Mouse (Mus musculus) heart, embryonic 11.5 days (tissue): ENCODE data around the gene Neb. TPM values are rescaled to one million over a fixed set of nuclear protein-coding genes. Genes with fewer than 3 reads are reported as not detected.

Experiments
- ATAC-seq: fragments of 200-750 bp; cut with Nextera tagmentation; replicated peaks from 2 replicates; pipeline ENCODE4 v1.8.0; 2017; ENCODE audit warnings: moderate library complexity; ENCODE audit not compliant: insufficient number of reproducible peaks, low FRiP score, low TSS enrichment
- H3K27ac ChIP-seq: fragments of 300-500 bp; sonication (generic); 2 replicates; pipeline ENCODE4 v1.5.1; 2014; ENCODE audit warnings: mild to moderate bottlenecking, low read depth, low read length
- H3K27me3 ChIP-seq: fragments of 300-500 bp; sonication (generic); 2 replicates; pipeline ENCODE4 v1.6.1; 2014; ENCODE audit warnings: mild to moderate bottlenecking, low read length, mixed read lengths; ENCODE audit not compliant: control insufficient read depth, insufficient read depth
- H3K36me3 ChIP-seq: fragments of 300-500 bp; sonication (generic); 2 replicates; pipeline ENCODE4 v1.6.1; 2014; ENCODE audit warnings: mild to moderate bottlenecking, low read length, moderate library complexity, mixed read lengths; ENCODE audit not compliant: control insufficient read depth, insufficient read depth
- H3K4me1 ChIP-seq: fragments of 300-500 bp; sonication (generic); 2 replicates; pipeline ENCODE4 v1.6.1; 2014; ENCODE audit warnings: low read length; ENCODE audit not compliant: control insufficient read depth, insufficient read depth
- H3K4me2 ChIP-seq: fragments of 300-500 bp; sonication (generic); 2 replicates; pipeline ENCODE4 v1.6.1; 2014; ENCODE audit warnings: mild to moderate bottlenecking, moderate library complexity
- H3K4me3 ChIP-seq: fragments of 300-500 bp; sonication (generic); 2 replicates; pipeline ENCODE4 v1.5.1; 2014; ENCODE audit warnings: low read depth, low read length
- H3K9ac ChIP-seq: fragments of 300-500 bp; sonication (generic); 2 replicates; pipeline ENCODE4 v1.6.1; 2014; ENCODE audit warnings: mild to moderate bottlenecking, low read depth, low read length, moderate library complexity
- H3K9me3 ChIP-seq: fragments of 300-500 bp; sonication (generic); replicated peaks from 2 replicates; pipeline ENCODE4 v1.6.1; 2016; ENCODE audit warnings: low read length; ENCODE audit not compliant: control insufficient read depth
- WGBS: fragments of 180-500 bp; shearing (Covaris S2); extraction: QIAGEN DNeasy Blood & Tissue Kit; methylation state at CpG from one replicate; pipeline ENCODE4 v1.1.7; 2014; ENCODE audit not compliant: insufficient replicate concordance; 5-methylcytosine and 5-hydroxymethylcytosine counted together
- polyA plus RNA-seq: library from polyadenylated mRNA; unstranded; fragments of >200 nt; fragmentation: Nextera tagmentation; extraction: Ambion mirVana; gene quantifications from 2 replicates; pipeline ENCODE4 v1.2.1, GENCODE M21; 2014

Neb gene
- polyA plus RNA-seq, 1 experiment from 2014 or later: 3.2 TPM

DNA sequence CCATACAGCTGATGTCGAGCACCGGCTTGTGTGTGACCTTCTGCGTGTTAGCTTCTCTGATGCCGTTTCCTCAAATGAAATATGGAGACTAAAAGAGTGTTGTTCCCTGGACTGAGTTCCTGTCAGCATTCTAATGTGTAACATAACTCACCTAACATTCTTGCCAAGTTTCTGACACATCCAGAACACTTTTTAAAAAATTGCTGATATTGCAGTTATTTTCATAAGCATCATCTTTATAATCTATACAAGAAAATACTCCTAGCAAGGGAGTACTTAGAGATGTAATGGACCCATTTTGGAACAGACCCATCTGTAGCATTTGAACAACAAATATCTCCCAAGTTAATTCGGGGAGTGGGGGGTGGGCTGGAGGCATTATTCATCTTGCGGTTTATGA, 8.7 kb downstream of the Neb start:
- H3K9me3 ChIP-seq: no peaks in the 10 kb centered on the region
- ATAC-seq: no peak
- H3K27me3 ChIP-seq: no peaks in the 10 kb centered on the region
- peaks cover 12% of the 10 kb centered on the region for H3K4me1 ChIP-seq
- H3K4me3 ChIP-seq: no peak overlapping the region
- H3K4me2 ChIP-seq: no peak overlapping the region
- no peaks in the 10 kb centered on the region for H3K36me3 ChIP-seq
- H3K9ac ChIP-seq: no peak overlapping the region
- WGBS: 90% methylated on average over 6 of the region's 6 CpGs
- no peak overlapping the region for H3K27ac ChIP-seq

DNA sequence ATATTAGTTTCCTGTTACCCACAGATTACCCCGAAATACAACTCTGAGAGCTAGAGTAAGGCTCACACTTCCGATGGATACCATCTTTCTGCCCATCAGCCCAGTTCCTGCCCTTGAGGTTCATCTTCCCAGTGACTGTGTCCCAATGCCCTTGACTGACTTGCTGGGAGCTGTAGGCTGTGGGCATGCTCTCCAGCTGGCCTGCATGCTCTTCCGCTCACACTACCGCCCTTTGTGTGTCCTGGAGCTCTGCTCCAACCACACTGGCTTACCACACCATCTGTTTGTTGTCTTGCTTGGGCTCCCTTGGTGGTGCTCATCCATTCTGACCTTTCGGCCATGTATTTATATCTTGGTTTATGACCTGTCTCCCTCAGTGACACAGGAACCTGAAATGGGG, 10.6 kb downstream of the Neb start:
- H3K36me3 ChIP-seq: no peaks in the 10 kb centered on the region
- no peak overlapping the region for H3K9ac ChIP-seq
- no peak for ATAC-seq
- no peak overlapping the region for H3K27ac ChIP-seq
- H3K9me3 ChIP-seq: no peaks in the 10 kb centered on the region
- H3K4me1 ChIP-seq: peaks cover 12% of the 10 kb centered on the region
- H3K27me3 ChIP-seq: no peaks in the 10 kb centered on the region
- no peak overlapping the region for H3K4me3 ChIP-seq
- peak overlapping the region; percentile 53; the same call in 1 of the 2 replicates for H3K4me2 ChIP-seq
- 80% methylated on average over 5 of the region's 5 CpGs for WGBS

- Histone ChIP-seq H3K4me1 (peaks cover 12% of the 10 kb centered on the region), H3K27me3 (no peaks in the 10 kb centered on the region), H3K4me2 (peak overlapping the region; percentile 53), H3K9ac (no peak overlapping the region; the same call in 1 of the 2 replicates), H3K36me3 (no peaks in the 10 kb centered on the region), H3K4me3 (no peak overlapping the region), H3K9me3 (no peaks in the 10 kb centered on the region), H3K27ac (no peak overlapping the region)
- WGBS: 30% methylated on average over 13 of the region's 13 CpGs
- no peak for ATAC-seq
These were observed 11.0 kb downstream of the Neb start for GRCm38 (mm10) chr2:52367248-52367647.

- Histone ChIP-seq H3K27ac (no peak overlapping the region), H3K36me3 (no peaks in the 10 kb centered on the region), H3K4me3 (no peak overlapping the region), H3K27me3 (no peaks in the 10 kb centered on the region), H3K4me1 (peaks cover 2% of the 10 kb centered on the region; the same call in 1 of the 2 replicates), H3K9me3 (no peaks in the 10 kb centered on the region), H3K4me2 (no peak overlapping the region), H3K9ac (no peak overlapping the region)
- no peak for ATAC-seq
- WGBS: 84% methylated on average over 9 of the region's 9 CpGs
These were observed 17.2 kb downstream of the Neb start for GRCm38 (mm10) chr2:52361086-52361485.

GRCm38 (mm10) chr2:52359722-52360121, 18.6 kb downstream of the Neb start:
- no peaks in the 10 kb centered on the region for H3K9me3 ChIP-seq
- no peaks in the 10 kb centered on the region for H3K36me3 ChIP-seq
- H3K4me3 ChIP-seq: no peak overlapping the region
- no peaks in the 10 kb centered on the region; the same call in 1 of the 2 replicates for H3K4me1 ChIP-seq
- 93% methylated on average over 1 of the region's 1 CpGs for WGBS
- H3K27ac ChIP-seq: no peak overlapping the region
- no peaks in the 10 kb centered on the region for H3K27me3 ChIP-seq
- ATAC-seq: no peak
- H3K4me2 ChIP-seq: no peak overlapping the region
- no peak overlapping the region for H3K9ac ChIP-seq

GRCm38 (mm10) chr2:52358156-52358555, 20.1 kb downstream of the Neb start:
- H3K9me3 ChIP-seq: no peaks in the 10 kb centered on the region
- ATAC-seq: no peak
- WGBS: 56% methylated on average over 5 of the region's 5 CpGs
- H3K9ac ChIP-seq: no peak overlapping the region
- no peak overlapping the region for H3K4me3 ChIP-seq
- no peak overlapping the region for H3K4me2 ChIP-seq
- H3K27ac ChIP-seq: no peak overlapping the region
- no peaks in the 10 kb centered on the region for H3K27me3 ChIP-seq
- H3K4me1 ChIP-seq: no peaks in the 10 kb centered on the region; the same call in 1 of the 2 replicates
- no peaks in the 10 kb centered on the region for H3K36me3 ChIP-seq

- Histone ChIP-seq H3K9ac (no peak overlapping the region), H3K36me3 (no peaks in the 10 kb centered on the region), H3K27ac (no peak overlapping the region), H3K4me1 (no peaks in the 10 kb centered on the region; the same call in 1 of the 2 replicates), H3K4me3 (no peak overlapping the region), H3K4me2 (no peak overlapping the region), H3K27me3 (no peaks in the 10 kb centered on the region), H3K9me3 (no peaks in the 10 kb centered on the region)
- ATAC-seq: no peak
- WGBS: 84% methylated on average over 1 of the region's 1 CpGs
These were observed 27.2 kb downstream of the Neb start for GRCm38 (mm10) chr2:52351029-52351428.

DNA sequence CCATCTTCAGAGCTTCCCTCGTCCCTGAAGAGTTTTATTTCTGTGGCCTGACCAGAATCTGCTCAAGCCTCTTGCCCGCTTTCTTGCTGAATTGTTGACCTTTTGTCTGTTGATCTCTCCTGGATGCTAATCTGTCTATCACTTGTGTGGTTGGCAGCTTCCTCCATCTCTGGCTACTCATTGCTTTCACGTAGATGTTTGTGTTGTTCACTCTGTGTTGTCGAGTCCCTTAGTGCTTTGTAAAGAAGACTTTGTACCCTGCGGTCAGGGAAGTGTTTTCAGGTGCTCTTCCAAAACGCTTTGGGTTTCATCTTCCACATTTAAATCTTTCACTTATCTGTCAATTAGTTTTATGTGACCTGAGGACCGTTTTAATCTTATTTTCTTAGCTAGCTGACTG, 37.3 kb downstream of the Neb start:
- no peak overlapping the region for H3K27ac ChIP-seq
- no peaks in the 10 kb centered on the region for H3K9me3 ChIP-seq
- whole genome bisulfite sequencing: 66% methylated on average over 7 of the region's 7 CpGs
- H3K9ac ChIP-seq: no peak overlapping the region
- H3K27me3 ChIP-seq: no peaks in the 10 kb centered on the region
- no peak overlapping the region for H3K4me2 ChIP-seq
- H3K4me1 ChIP-seq: no peaks in the 10 kb centered on the region
- no peaks in the 10 kb centered on the region for H3K36me3 ChIP-seq
- H3K4me3 ChIP-seq: no peak overlapping the region
- ATAC-seq: no peak

DNA sequence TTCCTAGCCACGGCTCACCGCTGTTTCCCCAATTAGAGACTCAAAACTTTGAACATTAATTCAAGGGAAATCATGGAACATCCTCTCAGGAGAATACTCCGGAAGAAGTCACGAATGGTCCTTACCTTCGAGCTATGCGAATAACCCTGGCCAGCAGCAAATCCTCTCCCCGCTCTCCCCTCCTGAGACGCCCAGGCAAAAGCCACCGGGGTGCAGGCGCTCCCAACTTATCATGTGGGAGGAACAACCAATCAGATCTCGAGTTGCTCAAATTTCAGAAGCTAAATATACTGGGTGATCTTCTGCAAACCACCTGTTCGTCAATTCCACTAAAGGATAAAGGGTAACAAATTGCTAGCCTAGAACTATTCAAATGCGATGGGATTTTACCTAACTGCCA, 42.7 kb downstream of the Neb start:
- no peaks in the 10 kb centered on the region for H3K27me3 ChIP-seq
- no peak overlapping the region for H3K4me3 ChIP-seq
- no peak overlapping the region for H3K27ac ChIP-seq
- no peaks in the 10 kb centered on the region; the same call in 1 of the 2 replicates for H3K4me1 ChIP-seq
- no peak overlapping the region for H3K4me2 ChIP-seq
- no peaks in the 10 kb centered on the region for H3K36me3 ChIP-seq
- ATAC-seq: no peak
- 74% methylated on average over 13 of the region's 13 CpGs for WGBS
- H3K9ac ChIP-seq: no peak overlapping the region
- no peaks in the 10 kb centered on the region for H3K9me3 ChIP-seq
